ENCODE assay signal across 31 mouse cellular contexts in the genomic region with DNA sequence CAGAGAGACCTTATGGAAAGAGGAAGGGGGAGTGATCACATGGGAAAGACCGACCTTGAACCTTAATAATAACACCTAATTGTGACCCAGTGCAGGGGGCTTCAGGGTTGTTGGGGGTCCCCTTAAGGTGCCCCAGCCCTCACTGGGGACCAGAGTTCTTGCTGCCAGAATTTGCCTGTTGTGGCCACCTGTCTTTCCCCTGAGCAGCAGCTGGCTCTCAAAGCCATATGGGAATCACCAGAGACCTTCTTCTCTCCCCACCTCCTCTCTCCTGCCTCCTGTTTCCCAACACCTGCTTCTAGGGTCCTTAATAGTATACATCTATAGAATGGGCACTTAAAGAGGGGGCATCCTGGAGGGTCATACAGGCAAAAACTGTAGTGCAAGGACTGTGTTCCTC. TPM values are rescaled to one million over a fixed set of nuclear protein-coding genes. Genes with fewer than 3 reads are reported as not detected.
"Had no signal": no experiment of that assay in that cellular context is flagged by ENCODE, and none has a peak within 500 bp of the region (broad histone marks: within the 10 kb centered on the region; RNA-seq: fewer than 3 reads in every experiment).

No protein-coding gene starts in this region.

- H3K36me3 ChIP-seq: limb, embryonic 10.5 days; limb, embryonic 12.5 days; limb, embryonic 13.5 days; limb, embryonic 15.5 days; liver, embryonic 12.5 days; liver, embryonic 13.5 days; liver, embryonic 15.5 days; lung, embryonic 15.5 days; midbrain, embryonic 10.5 days; midbrain, embryonic 12.5 days; midbrain, embryonic 13.5 days; midbrain, embryonic 15.5 days; neural tube, embryonic 12.5 days had no signal

- H3K9ac ChIP-seq: limb, embryonic 12.5 days; limb, embryonic 13.5 days; limb, embryonic 15.5 days; liver, embryonic 12.5 days; liver, embryonic 13.5 days; liver, embryonic 14.5 days; liver, embryonic 15.5 days; liver, postnatal 0 days; lung, embryonic 14.5 days; lung, embryonic 15.5 days; midbrain, embryonic 12.5 days; midbrain, embryonic 13.5 days; midbrain, embryonic 15.5 days; neural tube, embryonic 12.5 days had no signal

- ATAC-seq: lung, postnatal 0 days; midbrain, embryonic 13.5 days; midbrain, embryonic 15.5 days; midbrain, embryonic 16.5 days had no signal

- H3K4me2 ChIP-seq: limb, embryonic 12.5 days; limb, embryonic 13.5 days; limb, embryonic 15.5 days; liver, embryonic 11.5 days; liver, embryonic 12.5 days; liver, embryonic 13.5 days; liver, embryonic 15.5 days; lung, embryonic 14.5 days; lung, embryonic 15.5 days; midbrain, embryonic 11.5 days; midbrain, embryonic 12.5 days; midbrain, embryonic 13.5 days; midbrain, embryonic 15.5 days; neural tube, embryonic 12.5 days had no signal

- H3K27me3 ChIP-seq: lung, embryonic 15.5 days; midbrain, embryonic 15.5 days; neural tube, embryonic 12.5 days had no signal

- H3K9me3 ChIP-seq: limb, embryonic 10.5 days; limb, embryonic 12.5 days; limb, embryonic 13.5 days; limb, embryonic 15.5 days; liver, embryonic 12.5 days; liver, embryonic 13.5 days; liver, embryonic 15.5 days; lung, embryonic 15.5 days; megakaryocyte, embryonic 14.5 days; midbrain, embryonic 10.5 days; midbrain, embryonic 12.5 days; midbrain, embryonic 13.5 days; midbrain, embryonic 15.5 days; neural tube, embryonic 12.5 days had no signal

- DNase-seq: left cerebral cortex, postnatal 4 days; liver; liver, embryonic 13.5 days; lung, adult 18-20 months; lung, adult 2 months; lung, embryonic 14.5 days; lung, postnatal 10 days; lung, postnatal 14 days; lung, postnatal 36 days; lung, postnatal 4 days; midbrain, embryonic 14.5 days had no signal

- H3K4me3 ChIP-seq: limb, embryonic 10.5 days; limb, embryonic 12.5 days; limb, embryonic 13.5 days; limb, embryonic 15.5 days; liver, embryonic 12.5 days; liver, embryonic 13.5 days; liver, embryonic 15.5 days; lung, embryonic 15.5 days; megakaryocyte, embryonic 14.5 days; midbrain, embryonic 10.5 days; midbrain, embryonic 12.5 days; midbrain, embryonic 13.5 days; midbrain, embryonic 15.5 days; neural tube, embryonic 12.5 days had no signal

- H3K27ac ChIP-seq: limb, embryonic 10.5 days; limb, embryonic 12.5 days; limb, embryonic 13.5 days; limb, embryonic 15.5 days; liver, embryonic 12.5 days; liver, embryonic 13.5 days; liver, embryonic 14.5 days; liver, embryonic 15.5 days; lung, embryonic 15.5 days; macrophage; midbrain, embryonic 12.5 days; midbrain, embryonic 13.5 days; midbrain, embryonic 15.5 days; neural tube, embryonic 12.5 days had no signal

RNA-seq across cellular contexts. Expression of a gene that starts 20.7 kb away (rescaled TPM):
- polyA plus RNA-seq: macrophage had no signal
